Mouse (Mus musculus): ENCODE measurements at regions not wholly inside any gene's neighbourhood (a gene's known extent, or its start where the extent isn't known, plus 50 kb on each side); places are given as distances from the start of the nearest gene placed in this dataset.

GRCm38 (mm10) chr7:82943376-82943775, 76.2 kb downstream of the Mex3b start:
- TF ChIP-seq CTCF (IDR thresholded peaks at IDR 0.05; ENCODE audit: control insufficient read depth, insufficient read depth, low read length) (no peak), POLR2A (IDR thresholded peaks at IDR 0.05; ENCODE audit: borderline replicate concordance, control insufficient read depth, low read depth, low read length) (no peak)

Measured in bone marrow, adult 2 months (tissue).